Mouse (Mus musculus) myocyte (in vitro differentiated cells): ENCODE measurements around the gene Brd3. TPM values are rescaled to one million over a fixed set of nuclear protein-coding genes. Genes with fewer than 3 reads are reported as not detected.
A peak's percentile ranks its signal among the peaks of the same experiment; 100 is the strongest.

ENCODE experiments used
- H3K27me3 ChIP-seq: one replicate; pipeline ENCODE4 v1.6.1; 2011; ENCODE audit not compliant: control insufficient read depth, insufficient read depth, insufficient read length
- H3K36me3 ChIP-seq: one replicate; pipeline ENCODE4 v1.6.1; 2011; ENCODE audit not compliant: control insufficient read depth, insufficient read depth
- H3K4me2 ChIP-seq: one replicate; pipeline ENCODE4 v1.6.1; 2011; ENCODE audit warnings: low read depth, control low read depth
- H3K4me3 ChIP-seq: one replicate; pipeline ENCODE4 v1.5.1; 2011; ENCODE audit warnings: mild to moderate bottlenecking, control low read depth, moderate library complexity
- H3K79me2 ChIP-seq: one replicate; pipeline ENCODE4 v1.6.1; 2011; ENCODE audit not compliant: control insufficient read depth, insufficient read depth
- H3ac ChIP-seq: one replicate; pipeline ENCODE4 v1.6.1; 2011; ENCODE audit not compliant: control insufficient read depth, insufficient read length
- CEBPB ChIP-seq: IDR thresholded peaks from 2 replicates; pipeline ENCODE4 v1.6.1; 2011; ENCODE audit warnings: mild to moderate bottlenecking, moderate library complexity; ENCODE audit not compliant: poor library complexity, insufficient read depth, severe bottlenecking
- E2F4 ChIP-seq: IDR thresholded peaks from one replicate; pipeline ENCODE4 v1.6.1; 2011; ENCODE audit warnings: mild to moderate bottlenecking, control low read depth, moderate library complexity; ENCODE audit not compliant: insufficient read depth
- MAX ChIP-seq: IDR thresholded peaks from one replicate; pipeline ENCODE4 v1.6.1; 2011; ENCODE audit warnings: low read depth, mild to moderate bottlenecking, control low read depth
- MYOD1 ChIP-seq, 3 experiments: IDR thresholded peaks; one replicate each; pipeline ENCODE4 v1.6.1; 2011; ENCODE audit warnings: control low read depth in 2 of 3, low read depth in 2 of 3, mild to moderate bottlenecking in 2 of 3, moderate library complexity in 1 of 3; ENCODE audit not compliant: insufficient read length in 2 of 3, control insufficient read depth in 1 of 3
- MYOG ChIP-seq, 3 experiments: IDR thresholded peaks; one replicate each; pipeline ENCODE4 v1.6.1; 2011; ENCODE audit warnings: control low read depth in 2 of 3, low read depth in 2 of 3, mild to moderate bottlenecking in 2 of 3; ENCODE audit not compliant: insufficient read length in 2 of 3, control insufficient read depth in 1 of 3, insufficient read depth in 1 of 3
- POLR2A ChIP-seq: IDR thresholded peaks from one replicate; pipeline ENCODE4 v1.6.1; 2011; ENCODE audit warnings: low read depth, mild to moderate bottlenecking, control low read depth, moderate library complexity; ENCODE audit not compliant: insufficient read length
- POLR2AphosphoS2 ChIP-seq: IDR thresholded peaks from one replicate; pipeline ENCODE4 v1.6.1; 2011; ENCODE audit warnings: low read depth, control low read depth; ENCODE audit not compliant: insufficient read length
- REST ChIP-seq: IDR thresholded peaks from one replicate; pipeline ENCODE4 v1.6.1; 2011; ENCODE audit warnings: mild to moderate bottlenecking, control low read depth, moderate library complexity; ENCODE audit not compliant: insufficient read depth, insufficient read length
- SRF ChIP-seq: IDR thresholded peaks from one replicate; pipeline ENCODE4 v1.6.1; 2011; ENCODE audit warnings: low read depth; ENCODE audit not compliant: control insufficient read depth, insufficient read length
- TCF12 ChIP-seq: IDR thresholded peaks from one replicate; pipeline ENCODE4 v1.6.1; 2011; ENCODE audit warnings: mild to moderate bottlenecking, control low read depth; ENCODE audit not compliant: poor library complexity, insufficient read depth, severe bottlenecking
- TCF3 ChIP-seq: IDR thresholded peaks from one replicate; pipeline ENCODE4 v1.6.1; 2011; ENCODE audit warnings: low read depth, control low read depth; ENCODE audit not compliant: insufficient read length
- USF1 ChIP-seq: IDR thresholded peaks from one replicate; pipeline ENCODE4 v1.6.1; 2011; ENCODE audit warnings: low read depth, mild to moderate bottlenecking, control low read depth, moderate library complexity
- polyA plus RNA-seq: library from polyadenylated mRNA; unstranded; fragments of >200 nt; fragmentation: generic; extraction: Trizol; gene quantifications from one replicate; pipeline ENCODE4 v1.2.1, GENCODE M21; 2012; ENCODE audit warnings: missing spikeins

The Brd3 gene
- polyA plus RNA-seq, 1 experiment: 26.8 TPM

DNA sequence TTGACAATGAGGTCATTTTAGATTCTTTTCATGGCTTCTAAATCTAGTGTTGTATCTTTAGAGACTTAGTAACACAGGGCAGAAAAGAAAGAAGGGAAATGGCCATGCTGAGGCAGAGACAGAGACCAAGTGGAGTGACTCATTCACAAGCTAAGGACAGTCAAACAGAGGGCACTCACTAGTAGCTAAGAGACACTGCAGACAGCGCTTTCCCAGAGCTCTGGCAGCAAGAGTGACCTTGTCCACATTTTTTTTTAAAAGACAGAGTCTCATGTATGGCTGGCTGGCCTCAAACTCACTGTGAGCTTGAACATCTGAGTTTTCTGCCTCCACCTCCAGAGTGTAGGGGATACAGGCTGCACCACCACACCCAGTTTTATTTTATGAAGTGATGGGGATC, 69.6 kb downstream of the Brd3 start:
- no peaks in the 10 kb centered on the region for H3K79me2 ChIP-seq
- TF ChIP-seq POLR2AphosphoS2 (no peak), CEBPB (no peak), E2F4 (no peak), TCF3 (no peak), TCF12 (no peak), MAX (no peak), MYOG (IDR thresholded peaks at IDR 0.05; ENCODE audit: control insufficient read depth in 1 of 3, insufficient read depth in 1 of 3, insufficient read length in 2 of 3, low read depth in 2 of 3) (no peak), SRF (no peak), USF1 (no peak), MYOD1 (IDR thresholded peaks at IDR 0.05; ENCODE audit: control insufficient read depth in 1 of 3, insufficient read length in 2 of 3, low read depth in 2 of 3) (no peak), REST (no peak), POLR2A (no peak)
- no peaks in the 10 kb centered on the region for H3K36me3 ChIP-seq
- H3K4me3 ChIP-seq: no peak overlapping the region
- H3K4me2 ChIP-seq: peak overlapping the region; percentile 60
- no peak overlapping the region for H3ac ChIP-seq
- no peaks in the 10 kb centered on the region for H3K27me3 ChIP-seq

GRCm38 (mm10) chr2:27432599-27432998, 74.9 kb downstream of the Brd3 start:
- no peaks in the 10 kb centered on the region for H3K79me2 ChIP-seq
- no peak for TF ChIP-seq REST
- no peak for TF ChIP-seq SRF
- TF ChIP-seq TCF12: no peak
- no peaks in the 10 kb centered on the region for H3K27me3 ChIP-seq
- H3K36me3 ChIP-seq: no peaks in the 10 kb centered on the region
- H3ac ChIP-seq: no peak overlapping the region
- H3K4me3 ChIP-seq: no peak overlapping the region
- H3K4me2 ChIP-seq: no peak overlapping the region

DNA sequence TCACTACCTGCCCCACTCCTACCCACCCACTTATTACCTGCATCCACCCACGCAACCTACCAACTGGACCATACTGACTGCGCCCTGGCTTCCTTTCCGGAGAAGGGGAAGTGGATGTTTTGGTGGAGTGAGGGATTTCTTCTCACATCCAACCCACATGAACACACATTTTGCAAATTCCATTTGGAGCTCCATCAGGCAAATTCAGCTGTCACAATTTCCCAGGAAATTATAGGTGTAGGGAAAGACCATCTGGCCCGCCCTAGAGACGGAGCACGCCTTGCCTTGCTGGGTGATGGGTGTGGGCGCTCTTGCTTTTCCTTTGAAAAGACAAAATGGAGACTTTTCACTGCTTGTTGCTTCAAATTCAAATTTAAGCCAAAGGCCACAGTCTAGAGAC, 76.8 kb downstream of the Brd3 start:
- no peak overlapping the region for H3K4me3 ChIP-seq
- no peak for TF ChIP-seq MYOG (IDR thresholded peaks at IDR 0.05; ENCODE audit: control insufficient read depth in 1 of 3, insufficient read depth in 1 of 3, insufficient read length in 2 of 3, low read depth in 2 of 3)
- TF ChIP-seq SRF: no peak
- no peak for TF ChIP-seq POLR2AphosphoS2
- TF ChIP-seq REST: no peak
- no peak for TF ChIP-seq USF1
- no peak for TF ChIP-seq MAX
- TF ChIP-seq TCF12: no peak
- no peak for TF ChIP-seq E2F4
- TF ChIP-seq TCF3: no peak
- TF ChIP-seq CEBPB: no peak
- TF ChIP-seq POLR2A: no peak
- no peak for TF ChIP-seq MYOD1 (IDR thresholded peaks at IDR 0.05; ENCODE audit: control insufficient read depth in 1 of 3, insufficient read length in 2 of 3, low read depth in 2 of 3)
- no peak overlapping the region for H3ac ChIP-seq
- no peaks in the 10 kb centered on the region for H3K27me3 ChIP-seq
- H3K36me3 ChIP-seq: no peaks in the 10 kb centered on the region
- no peak overlapping the region for H3K4me2 ChIP-seq
- peaks cover 5% of the 10 kb centered on the region for H3K79me2 ChIP-seq

DNA sequence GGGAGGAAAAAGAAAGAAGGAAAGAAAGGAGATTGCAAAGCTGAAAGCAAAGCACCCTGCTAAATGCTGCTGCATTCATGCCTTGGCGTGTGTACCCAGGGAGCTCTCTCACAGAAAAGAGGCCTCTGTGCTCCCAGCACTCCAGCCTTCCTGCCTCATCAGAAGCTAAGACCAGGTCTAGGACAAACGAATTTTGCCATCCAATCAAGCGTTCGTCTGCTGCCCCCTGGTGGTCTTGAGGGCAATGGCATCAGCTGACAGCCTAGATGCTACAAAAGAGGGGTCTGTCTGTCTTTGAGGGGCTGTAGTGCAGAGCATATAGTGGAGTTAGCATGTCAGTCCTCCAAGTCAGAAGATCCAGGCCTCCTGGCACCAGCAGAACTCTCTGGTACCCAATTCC, 79.4 kb downstream of the Brd3 start:
- Histone ChIP-seq H3K4me2 (no peak overlapping the region), H3K4me3 (no peak overlapping the region), H3K27me3 (no peaks in the 10 kb centered on the region), H3K36me3 (no peaks in the 10 kb centered on the region), H3K79me2 (peaks cover 27% of the 10 kb centered on the region), H3ac (no peak overlapping the region)
- TF ChIP-seq POLR2A (no peak), TCF3 (no peak), E2F4 (no peak), SRF (no peak), USF1 (no peak), REST (no peak), TCF12 (no peak), POLR2AphosphoS2 (no peak), CEBPB (no peak), MYOG (IDR thresholded peaks at IDR 0.05; ENCODE audit: control insufficient read depth in 1 of 3, insufficient read depth in 1 of 3, insufficient read length in 2 of 3, low read depth in 2 of 3) (no peak), MAX (no peak), MYOD1 (IDR thresholded peaks at IDR 0.05; ENCODE audit: control insufficient read depth in 1 of 3, insufficient read length in 2 of 3, low read depth in 2 of 3) (no peak)

DNA sequence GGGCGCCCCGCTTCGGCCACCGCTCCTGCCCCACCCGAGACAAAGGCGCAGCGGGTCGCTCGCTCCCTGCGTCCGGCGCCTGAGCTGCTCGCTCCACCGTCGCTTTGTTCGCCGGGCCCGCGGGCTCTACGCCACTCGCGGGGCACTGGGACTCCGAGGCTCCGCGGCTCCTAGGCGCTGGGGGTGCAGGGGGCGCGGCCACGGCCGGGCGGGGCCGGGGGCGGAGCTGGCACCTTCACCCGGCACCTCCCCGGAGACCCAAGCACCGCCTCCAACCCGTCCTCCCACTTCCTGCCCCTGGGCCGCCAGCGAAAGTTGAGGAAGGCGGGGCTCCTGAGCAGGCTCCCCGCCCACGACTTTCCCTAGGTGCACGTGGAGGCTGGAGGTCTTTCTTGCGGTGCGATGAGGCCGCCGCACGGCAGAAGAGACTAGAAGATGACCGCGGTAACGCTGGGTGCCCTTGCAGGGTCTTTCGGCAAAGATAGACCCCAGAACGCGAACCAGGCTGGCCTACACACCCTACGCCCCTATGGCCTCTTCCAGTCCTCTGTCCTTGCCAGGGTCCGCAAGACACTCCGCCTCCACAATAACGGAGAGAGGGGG, 80.5 kb downstream of the Brd3 start, which contains the start of gene Vav2:
Gene Vav2 (minus strand): TSS at position 179 of the 603 bp plus-strand sequence.
- no peak for TF ChIP-seq SRF
- peak; percentile 59 for TF ChIP-seq POLR2AphosphoS2
- TF ChIP-seq POLR2A: peak; percentile 85
- no peaks in the 10 kb centered on the region for H3K36me3 ChIP-seq
- peak within 1 kb of the TSS; percentile 77 for H3K4me3 ChIP-seq
- peak within 1 kb of the TSS; percentile 78 for H3ac ChIP-seq
- H3K79me2 ChIP-seq: peaks cover 38% of the 10 kb centered on the region
- H3K4me2 ChIP-seq: peak within 1 kb of the TSS; percentile 94
- H3K27me3 ChIP-seq: no peaks in the 10 kb centered on the region
